Mouse (Mus musculus) gastrocnemius, adult 8-10 months (tissue): Measurements from ENCODE around the gene Fam173a. TPM values are rescaled to one million over a fixed set of nuclear protein-coding genes. Genes with fewer than 3 reads are reported as not detected.
"Not testable (repeated sequence)": the region's sequence is repeated elsewhere in the genome, so short reads cannot be mapped to it uniquely, and the experiment has no call there.

Experiments used
- DNase-seq, 2 experiments: peaks; one replicate each; pipeline ENCODE4 v3.0.0; 2022; ENCODE audit warnings: low spot score in 2 of 2
- microRNA-seq: library from miRNA; unstranded; fragments of <30 nt; microRNA quantifications from one replicate; pipeline ENCODE4 v1.2.0, GENCODE M21; 2022
- total RNA-seq, 4 experiments: library from RNA; stranded (reverse); gene quantifications; 2 replicates each; pipeline ENCODE4 v1.2.4; 2022

Gene Fam173a
- total RNA-seq, 4 experiments from 2014 or later, result 46.3 to 53.3 (median 47.6) TPM

DNA sequence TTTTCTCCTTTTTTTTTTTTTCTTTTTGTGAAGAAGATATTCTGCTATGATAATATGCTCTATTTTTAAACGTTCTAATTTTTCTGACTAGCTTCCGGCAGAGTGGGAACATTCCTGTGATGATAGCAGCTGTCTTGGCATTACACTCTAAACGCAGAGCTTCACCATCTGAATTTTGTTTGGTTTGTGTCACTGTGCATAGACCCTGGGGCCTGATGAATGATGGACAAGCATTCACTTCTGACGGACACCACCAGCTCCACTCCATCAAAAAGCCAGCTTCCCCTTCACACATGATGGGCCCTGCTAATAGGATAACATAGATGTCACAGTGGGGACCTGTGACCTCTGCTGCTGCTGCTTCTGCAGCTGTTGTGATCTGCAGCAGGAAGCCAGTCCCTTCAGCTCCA is 31.1 kb downstream of the Fam173a start:
- no peak for DNase-seq

DNA sequence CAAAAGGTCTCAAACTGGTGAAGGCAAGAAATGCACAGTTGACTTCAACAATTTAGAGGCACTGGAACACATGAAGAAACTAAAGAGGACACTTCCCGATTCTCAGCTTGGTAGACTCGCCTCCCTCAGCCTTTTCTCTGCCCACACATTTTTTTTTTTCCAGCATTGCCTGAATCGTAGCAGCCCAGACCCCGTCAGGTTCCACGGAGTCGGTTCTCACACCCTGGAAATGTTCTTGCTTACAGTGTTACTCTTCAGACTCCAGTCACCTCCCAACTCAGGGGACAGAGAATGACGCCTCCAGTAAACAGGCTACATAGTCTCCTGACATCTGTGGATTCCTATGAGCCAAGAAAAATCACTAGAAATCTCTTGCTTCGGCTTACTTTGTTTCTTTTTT is 32.6 kb downstream of the Fam173a start:
- DNase-seq, result no peak

- no peak for DNase-seq
Measured at GRCm38 (mm10) chr17:25757691-25758090, 35.0 kb downstream of the Fam173a start.

GRCm38 (mm10) chr17:25756378-25757242 is 36.1 kb downstream of the Fam173a start:
- no peak for DNase-seq

- no peak for DNase-seq
Measured at GRCm38 (mm10) chr17:25755627-25756377, 36.9 kb downstream of the Fam173a start.

DNA sequence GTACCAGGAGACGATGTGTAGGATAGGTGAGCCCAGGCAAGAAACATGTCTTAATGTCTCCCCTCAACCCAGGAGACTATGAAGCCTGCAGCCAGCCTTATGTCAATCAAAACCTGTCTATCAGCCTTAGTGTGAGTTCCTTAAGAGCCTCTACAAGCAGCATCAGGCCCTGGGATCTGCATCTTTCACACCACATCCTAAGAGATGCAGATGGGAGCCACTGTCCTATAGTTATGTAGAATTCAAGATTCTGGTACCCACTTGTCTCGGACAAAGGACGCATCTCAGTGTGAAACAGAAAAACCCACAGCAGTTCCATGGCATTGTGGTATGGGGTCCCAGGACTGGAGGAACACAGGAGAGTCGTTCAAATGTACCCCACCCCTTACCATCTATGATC is 37.6 kb downstream of the Fam173a start:
- DNase-seq, result no peak

- no peak for DNase-seq
Measured at GRCm38 (mm10) chr17:25754241-25754640, 38.5 kb downstream of the Fam173a start, which contains the start of gene Msln. Msln (minus strand) TSS chr17:25754378.

GRCm38 (mm10) chr17:25751446-25751845 is 41.3 kb downstream of the Fam173a start:
- no peak for DNase-seq

DNA sequence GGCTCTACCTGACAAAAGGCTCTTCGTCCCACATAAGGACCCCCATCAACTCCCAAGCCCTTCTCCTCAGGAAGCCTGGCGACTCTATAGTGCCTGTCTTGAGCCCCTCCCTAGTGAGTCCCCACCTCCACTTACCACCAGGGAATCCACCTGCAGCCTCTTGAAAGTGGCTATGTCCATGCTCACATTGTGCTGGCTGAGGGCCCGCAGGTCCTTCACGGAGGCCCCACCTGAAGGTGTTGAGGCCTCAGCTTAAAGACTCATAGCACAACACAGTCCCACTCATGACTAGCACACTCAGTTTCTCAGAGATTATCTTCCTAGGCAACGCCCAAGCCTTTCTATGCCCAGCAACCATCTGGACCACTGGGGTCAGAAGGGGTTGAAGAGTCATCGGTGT is 43.4 kb downstream of the Fam173a start:
- DNase-seq, result no peak

- no peak for DNase-seq
Measured at GRCm38 (mm10) chr17:25748238-25748637, 44.5 kb downstream of the Fam173a start.

DNA sequence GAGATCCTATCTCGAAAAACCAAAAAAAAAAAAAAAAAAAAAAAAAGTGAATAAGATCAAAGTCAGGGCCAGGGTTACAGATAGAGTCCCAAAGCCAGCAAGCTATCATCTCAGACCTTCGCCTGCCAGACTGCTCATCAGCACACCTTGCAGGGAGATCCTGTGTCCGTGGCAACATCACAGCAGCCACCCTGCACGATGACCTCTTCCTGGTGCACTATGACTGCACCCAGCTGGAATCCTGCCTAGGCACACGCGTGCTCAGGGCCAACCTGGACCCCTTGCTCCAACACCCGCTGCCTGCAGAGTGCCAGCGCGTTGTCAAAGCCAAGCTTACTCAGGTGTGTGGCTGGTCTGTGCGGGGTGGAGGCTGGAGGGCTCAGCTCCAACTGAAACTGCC is 48.4 kb downstream of the Fam173a start:
- no peak for DNase-seq

- DNase-seq, result no peak
Measured at GRCm38 (mm10) chr17:25743831-25744230, 48.9 kb downstream of the Fam173a start.

DNA sequence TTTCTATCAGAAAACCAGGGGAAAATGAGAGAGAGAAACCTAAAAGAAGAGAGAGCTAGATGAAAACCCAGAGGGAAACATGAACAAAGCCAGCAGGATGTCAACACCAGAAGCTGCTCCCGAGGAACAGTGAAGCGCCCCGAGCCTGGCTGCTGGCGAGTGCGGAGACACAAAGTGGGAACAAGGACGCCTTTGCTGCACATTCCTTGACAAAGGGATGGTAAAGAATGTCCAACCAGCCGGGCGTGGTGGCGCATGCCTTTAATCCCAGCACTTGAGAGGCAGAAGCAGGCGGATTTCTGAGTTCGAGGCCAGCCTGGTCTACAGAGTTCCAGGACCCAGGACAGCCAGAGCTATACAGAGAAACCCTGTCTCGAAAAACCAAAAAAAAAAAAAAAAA is 51.2 kb downstream of the Fam173a start:
- not testable (repeated sequence) for DNase-seq

Small RNAs within 50 kb of the gene (microRNA-seq; reads per million reads assigned to microRNA genes)
- gene Gm25083 (not detected), gene Mir3082 (not detected), gene Mir6966 (not detected)

Other genes starting within 250 kb of the Fam173a start
- gene Sox8, start 222.2 kb downstream of the Fam173a start, total RNA-seq, result under 1 TPM; 0.19 to 0.76 (median 0.70) TPM
- 10 to 100 TPM; 10.4 to 14.1 (median 10.8) TPM for gene Lmf1, start 213.8 kb downstream of the Fam173a start, total RNA-seq
- gene Gng13, start 75.7 kb downstream of the Fam173a start, total RNA-seq, result not detected
- 1 to 10 TPM in 1 of 4 experiments, under 1 TPM in 3; 0.87 to 1.4 (median 0.94) TPM for gene Chtf18, start 65.5 kb downstream of the Fam173a start, total RNA-seq
- gene Rpusd1, start 65.2 kb downstream of the Fam173a start, total RNA-seq, result 1 to 10 TPM; 2.4 to 3.5 (median 3.1) TPM
- not detected for gene Mslnl, start 56.9 kb downstream of the Fam173a start, total RNA-seq
- under 1 TPM in 2 of 4 experiments, not detected in 2; 0.13 TPM for gene Msln, start 38.5 kb downstream of the Fam173a start, total RNA-seq
- 10 to 100 TPM; 24.4 to 29.6 (median 26.5) TPM for gene Narfl, start 19.1 kb downstream of the Fam173a start, total RNA-seq
- 10 to 100 TPM in 3 of 4 experiments, 1 to 10 TPM in 1; 9.4 to 12.1 (median 10.1) TPM for gene Haghl, start 7.2 kb downstream of the Fam173a start, total RNA-seq
- gene Ccdc78, start 6.3 kb downstream of the Fam173a start, total RNA-seq, result not detected
- 1 to 10 TPM in 1 of 4 experiments, not detected in 3; 1.2 TPM for gene AC134908.4, start 2.8 kb upstream of the Fam173a start, total RNA-seq
- 10 to 100 TPM; 39.6 to 52.1 (median 46.8) TPM for gene Metrn, start 4.2 kb upstream of the Fam173a start, total RNA-seq
- gene Fbxl16, start 16.2 kb upstream of the Fam173a start, total RNA-seq, result 1 to 10 TPM in 1 of 4 experiments, under 1 TPM in 3; 0.27 to 1.0 (median 0.71) TPM
- gene Wdr24, start 30.7 kb upstream of the Fam173a start, total RNA-seq, result 10 to 100 TPM in 3 of 4 experiments, 1 to 10 TPM in 1; 9.8 to 13.2 (median 11.7) TPM
- gene Jmjd8, start 36.0 kb upstream of the Fam173a start, total RNA-seq, result 10 to 100 TPM; 11.0 to 13.0 (median 11.4) TPM
- gene Stub1, start 40.5 kb upstream of the Fam173a start, total RNA-seq, result 100 to 1,000 TPM in 1 of 4 experiments, 10 to 100 TPM in 3; 87.3 to 101 (median 91.1) TPM
- 10 to 100 TPM in 3 of 4 experiments, 1 to 10 TPM in 1; 9.5 to 18.5 (median 16.7) TPM for gene Rhbdl1, start 44.4 kb upstream of the Fam173a start, total RNA-seq
- gene Gm20683, start 48.9 kb upstream of the Fam173a start, total RNA-seq, result 10 to 100 TPM in 2 of 4 experiments, 1 to 10 TPM in 2; 9.1 to 15.3 (median 12.3) TPM
- 10 to 100 TPM; 63.3 to 72.7 (median 68.0) TPM for gene Rhot2, start 52.0 kb upstream of the Fam173a start, total RNA-seq
- 1 to 10 TPM in 1 of 4 experiments, under 1 TPM in 3; 0.36 to 1.6 (median 0.84) TPM for gene Wdr90, start 68.6 kb upstream of the Fam173a start, total RNA-seq
- gene Mcrip2, start 75.9 kb upstream of the Fam173a start, total RNA-seq, result 100 to 1,000 TPM in 1 of 4 experiments, 10 to 100 TPM in 3; 87.4 to 108 (median 92.5) TPM
- 10 to 100 TPM; 27.4 to 42.1 (median 31.3) TPM for gene Mettl26, start 82.2 kb upstream of the Fam173a start, total RNA-seq
- under 1 TPM; 0.15 to 0.62 (median 0.38) TPM for gene Wfikkn1, start 88.0 kb upstream of the Fam173a start, total RNA-seq
- 10 to 100 TPM in 3 of 4 experiments, 1 to 10 TPM in 1; 7.9 to 13.3 (median 12.7) TPM for gene Rab40c, start 126.8 kb upstream of the Fam173a start, total RNA-seq
- gene Pigq, start 152.0 kb upstream of the Fam173a start, total RNA-seq, result 10 to 100 TPM; 18.1 to 21.0 (median 18.8) TPM
- gene Nhlrc4, start 152.1 kb upstream of the Fam173a start, total RNA-seq, result not detected
- not detected for gene A930017K11Rik, start 159.7 kb upstream of the Fam173a start, total RNA-seq
- gene Capn15, start 192.9 kb upstream of the Fam173a start, total RNA-seq, result 1 to 10 TPM; 2.9 to 5.0 (median 4.1) TPM